Mouse (Mus musculus) ES-Bruce4 (cell line): Measurements from ENCODE around the gene Terf2.

Source experiments
- CTCF ChIP-seq: IDR thresholded peaks from one replicate; pipeline ENCODE4 v1.8.1; 2011; ENCODE audit warnings: low read depth, low read length
- EP300 ChIP-seq: IDR thresholded peaks from 2 replicates; pipeline ENCODE4 v1.6.1; 2011; ENCODE audit warnings: low read depth, low read length; ENCODE audit not compliant: insufficient read depth
- POLR2A ChIP-seq: IDR thresholded peaks from one replicate; pipeline ENCODE4 v1.8.1; 2011; ENCODE audit warnings: low read length; ENCODE audit not compliant: insufficient read depth

DNA sequence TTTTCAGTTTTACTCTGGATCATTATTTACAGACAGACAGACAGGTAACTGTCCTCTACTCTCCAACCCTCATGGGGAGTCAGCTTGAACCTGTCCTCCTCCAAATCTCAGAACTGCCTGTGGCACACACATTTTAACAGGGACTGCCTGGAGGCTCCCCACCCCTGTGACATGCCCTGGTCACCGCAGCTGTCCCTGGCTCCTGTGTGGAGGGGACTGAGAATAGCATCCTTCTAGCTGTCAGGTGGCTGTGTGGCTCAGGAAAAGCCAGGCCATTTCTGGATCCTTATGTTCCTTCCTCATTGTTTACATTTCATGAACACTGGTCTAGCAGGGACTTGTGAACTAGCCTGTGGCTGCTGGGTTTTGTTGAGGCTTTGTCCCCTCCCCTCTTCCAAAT, 22.2 kb downstream of the Terf2 start:
- TF ChIP-seq EP300 (no peak), POLR2A (no peak), CTCF (no peak)
